25 mouse cellular contexts compared by ENCODE assay signal in genomic region chr4:138806920-138807541, GRCm38 (mm10). TPM values are rescaled to one million over a fixed set of nuclear protein-coding genes. Genes with fewer than 3 reads are reported as not detected.
A peak's percentile ranks its signal among the peaks of the same experiment; 100 is the strongest.
DNase-seq lines count a peak whose midpoint lies in the region; ATAC-seq and TF ChIP-seq lines count a peak whose summit lies in the region.
"Had no signal": no experiment of that assay in that cellular context is flagged by ENCODE, and none has a peak within 500 bp of the region (broad histone marks: within the 10 kb centered on the region; RNA-seq: fewer than 3 reads in every experiment).

No protein-coding gene starts in this region.

- H3K4me3 ChIP-seq in heart, postnatal 0 days (ENCODE audit: low read depth, low read length), result no peak overlapping the region
- H3K4me3 ChIP-seq in heart, embryonic 10.5 days, result no peak overlapping the region
- H3K4me3 ChIP-seq: forebrain, embryonic 10.5 days; gastrocnemius, adult 2 months; hindbrain, embryonic 12.5 days; kidney, embryonic 15.5 days; left cerebral cortex, adult 2 months had no signal

- peaks cover 38% of the 10 kb centered on the region for H3K27me3 ChIP-seq in heart, postnatal 0 days (ENCODE audit: control insufficient read depth, insufficient read depth, low read length)
- H3K27me3 ChIP-seq in heart, embryonic 10.5 days (ENCODE audit: insufficient read depth, poor library complexity, severe bottlenecking), result peaks cover 31% of the 10 kb centered on the region; the same call in 1 of the 2 replicates
- H3K27me3 ChIP-seq: hindbrain, embryonic 12.5 days had no signal

- ATAC-seq in heart, postnatal 0 days (ENCODE audit: insufficient read depth, low read depth), result 0 out of 2 replicates have a peak, but pooled peaks have one; percentile 39
- ATAC-seq: midbrain, embryonic 16.5 days had no signal

- TF ChIP-seq CTCF in heart, postnatal 0 days (IDR thresholded peaks at IDR 0.05; ENCODE audit: low read depth), result no peak

- 56% methylated on average over 7 of the region's 7 CpGs for WGBS in heart, postnatal 0 days
- 62% methylated on average over 7 of the region's 7 CpGs for whole genome bisulfite sequencing in heart, embryonic 10.5 days

- no peak for DNase-seq in heart, postnatal 0 days (ENCODE audit: low spot score)
- DNase-seq in heart, embryonic 10.5 days (ENCODE audit: low spot score), result no peak
- DNase-seq in kidney, postnatal 14 days, result peak; percentile 59
- no peak for DNase-seq in kidney, adult 11 months
- DNase-seq in lung, postnatal 10 days, result peak; percentile 57
- no peak for DNase-seq in lung, postnatal 25 days (ENCODE audit: low spot score)
- no peak for DNase-seq in cerebellum, postnatal 10 days
- DNase-seq: cerebellum, adult 18-20 months; cerebellum, postnatal 36 days; gastrocnemius, adult 2 months; layer of hippocampus, adult 9-11 months; left cerebral cortex, postnatal 4 days; right cerebral cortex, postnatal 14 days; spleen, adult 18-20 months; thymus, postnatal 4 days had no signal

- H3K4me1 ChIP-seq in heart, postnatal 0 days (ENCODE audit: control insufficient read depth, insufficient read depth), result no peaks in the 10 kb centered on the region
- H3K4me1 ChIP-seq in heart, embryonic 10.5 days, result peaks cover 5% of the 10 kb centered on the region; the same call in 1 of the 2 replicates

- no peaks in the 10 kb centered on the region for H3K9me3 ChIP-seq in heart, postnatal 0 days (replicated peaks; ENCODE audit: control insufficient read depth, low read length)
- H3K9me3 ChIP-seq in heart, embryonic 10.5 days, result no peaks in the 10 kb centered on the region
- H3K9me3 ChIP-seq: forebrain, embryonic 10.5 days; hindbrain, embryonic 12.5 days; kidney, embryonic 15.5 days had no signal

- H3K4me2 ChIP-seq in heart, postnatal 0 days (ENCODE audit: low read depth, low read length), result no peak overlapping the region
- H3K4me2 ChIP-seq: hindbrain, embryonic 12.5 days; kidney, embryonic 15.5 days; liver, embryonic 11.5 days had no signal

- H3K9ac ChIP-seq in heart, postnatal 0 days (replicated peaks; ENCODE audit: low read depth, low read length), result no peak overlapping the region
- H3K9ac ChIP-seq: hindbrain, embryonic 12.5 days; kidney, embryonic 15.5 days had no signal

- TF ChIP-seq EP300 in heart, postnatal 0 days (IDR thresholded peaks at IDR 0.05; ENCODE audit: low read depth), result no peak

- no peaks in the 10 kb centered on the region for H3K36me3 ChIP-seq in heart, postnatal 0 days (replicated peaks; ENCODE audit: control insufficient read depth, insufficient read depth, low read length)
- no peaks in the 10 kb centered on the region for H3K36me3 ChIP-seq in heart, embryonic 10.5 days
- H3K36me3 ChIP-seq: forebrain, embryonic 10.5 days; hindbrain, embryonic 12.5 days; kidney, embryonic 15.5 days had no signal

- H3K27ac ChIP-seq in heart, postnatal 0 days (ENCODE audit: low read depth), result no peak overlapping the region
- H3K27ac ChIP-seq in heart, embryonic 10.5 days, result no peak overlapping the region
- H3K27ac ChIP-seq: forebrain, embryonic 10.5 days; gastrocnemius, adult 2 months; hindbrain, embryonic 12.5 days; kidney, embryonic 15.5 days; left cerebral cortex, adult 2 months had no signal

RNA-seq across cellular contexts. Expression of gene Pla2g2d, which starts 31.5 kb away (rescaled TPM):
- not detected in 2 replicates for total RNA-seq in heart, postnatal 0 days (2014; rRNA removed; ENCODE audit: low replicate concordance)
- polyA plus RNA-seq in heart, postnatal 0 days (2015; fragmentation: Nextera tagmentation; extraction: Ambion mirVana), result not detected in 2 replicates
- 0.19 TPM in 1 of 2 replicates, not detected in the other for polyA plus RNA-seq in heart, embryonic 10.5 days (2016; fragmentation: Nextera tagmentation; extraction: Ambion mirVana)
- total RNA-seq: left cerebral cortex, postnatal 4 days; megakaryocyte-erythroid progenitor cell, adult 5-6 weeks; neutrophil, adult 5-6 weeks had no signal
- polyA plus RNA-seq: heart, embryonic 14.5 days; liver, embryonic 11.5 days; lung, embryonic 16.5 days had no signal

RNA-seq across cellular contexts. Expression of gene Pla2g2f, which starts 49.6 kb away (rescaled TPM):
- total RNA-seq in heart, postnatal 0 days (2014; rRNA removed; ENCODE audit: low replicate concordance), result not detected in 2 replicates
- polyA plus RNA-seq in heart, postnatal 0 days (2015; fragmentation: Nextera tagmentation; extraction: Ambion mirVana), result not detected in 2 replicates
- 0.20 TPM in 1 of 2 replicates, not detected in the other for polyA plus RNA-seq in heart, embryonic 10.5 days (2016; fragmentation: Nextera tagmentation; extraction: Ambion mirVana)
- total RNA-seq: gastrocnemius, adult 2 months; left cerebral cortex, adult 2 months; left cerebral cortex, postnatal 4 days; megakaryocyte-erythroid progenitor cell, adult 5-6 weeks; neutrophil, adult 5-6 weeks had no signal
- polyA plus RNA-seq: forebrain, embryonic 10.5 days; heart, embryonic 14.5 days; hindbrain, embryonic 12.5 days; liver, embryonic 11.5 days; lung, embryonic 16.5 days; midbrain, embryonic 16.5 days had no signal

RNA-seq across cellular contexts. Expression of gene Pla2g5, which starts 56.3 kb away (rescaled TPM):
- 1.6 and 9.2 TPM in 2 replicates for total RNA-seq in heart, postnatal 0 days (2014; rRNA removed; ENCODE audit: low replicate concordance)
- 4.7 and 6.2 TPM in 2 replicates for polyA plus RNA-seq in heart, postnatal 0 days (2015; fragmentation: Nextera tagmentation; extraction: Ambion mirVana)
- polyA plus RNA-seq in heart, embryonic 10.5 days (2016; fragmentation: Nextera tagmentation; extraction: Ambion mirVana), result 0.91 and 2.1 TPM in 2 replicates
- total RNA-seq: megakaryocyte-erythroid progenitor cell, adult 5-6 weeks; neutrophil, adult 5-6 weeks had no signal
- polyA plus RNA-seq: hindbrain, embryonic 12.5 days had no signal

Comparison
In these comparisons a context has a peak if more than half of its experiments do, and no peak if none do; other contexts are left out.
1. DNase-seq: peak in kidney, postnatal 14 days (single experiment) and lung, postnatal 10 days (single experiment); none in heart, postnatal 0 days (single experiment), heart, embryonic 10.5 days (single experiment), kidney, adult 11 months (single experiment), lung, postnatal 25 days (single experiment) and cerebellum, postnatal 10 days (0 of 2).